Mouse (Mus musculus) testis, adult 2 months (tissue): ENCODE data around the gene Apoh. TPM values are rescaled to one million over a fixed set of nuclear protein-coding genes. Genes with fewer than 3 reads are reported as not detected.

Experiments used
- H3K27ac ChIP-seq: fragments of 200-500 bp; 2 replicates; pipeline ENCODE4 v1.5.1; 2012; ENCODE audit warnings: low read depth, low read length; ENCODE audit not compliant: control insufficient read depth, insufficient read depth
- H3K27me3 ChIP-seq: fragments of 200-500 bp; 2 replicates; pipeline ENCODE4 v1.6.1; 2012; ENCODE audit warnings: mild to moderate bottlenecking, low read length, moderate library complexity; ENCODE audit not compliant: control insufficient read depth, insufficient read depth
- H3K36me3 ChIP-seq: fragments of 200-500 bp; 2 replicates; pipeline ENCODE4 v1.6.1; 2012; ENCODE audit warnings: mild to moderate bottlenecking, low read length; ENCODE audit not compliant: control insufficient read depth, insufficient read depth
- H3K4me1 ChIP-seq: fragments of 200-500 bp; 2 replicates; pipeline ENCODE4 v1.6.1; 2012; ENCODE audit warnings: low read length; ENCODE audit not compliant: control insufficient read depth, insufficient read depth
- H3K4me3 ChIP-seq: fragments of 200-500 bp; 2 replicates; pipeline ENCODE4 v1.5.1; 2012; ENCODE audit warnings: low read depth, mild to moderate bottlenecking, low read length, moderate library complexity, mixed read lengths; ENCODE audit not compliant: control insufficient read depth
- CTCF ChIP-seq: fragments of 200-500 bp; IDR thresholded peaks from 2 replicates; pipeline ENCODE4 v1.5.1; 2012; ENCODE audit warnings: low read depth, mild to moderate bottlenecking, inconsistent platforms, low read length, moderate library complexity; ENCODE audit not compliant: control insufficient read depth, insufficient read depth, insufficient replicate concordance
- POLR2A ChIP-seq: fragments of 200-500 bp; IDR thresholded peaks from 2 replicates; pipeline ENCODE4 v1.6.1; 2012; ENCODE audit warnings: low read depth, mild to moderate bottlenecking, inconsistent platforms, low read length, moderate library complexity; ENCODE audit not compliant: control insufficient read depth
- polyA plus RNA-seq: library from polyadenylated mRNA; depleted of rRNA; stranded (reverse); fragments of >200 nt; gene quantifications from 2 replicates; pipeline ENCODE4 v1.2.3, GENCODE M21; 2012

Gene Apoh
- polyA plus RNA-seq, 1 experiment = 121 TPM

- Histone ChIP-seq H3K4me3 (no peak overlapping the region), H3K27me3 (no peaks in the 10 kb centered on the region)
- no peak for TF ChIP-seq CTCF
- TF ChIP-seq POLR2A = no peak
Measured at GRCm38 (mm10) chr11:108344759-108345158, 1.6 kb downstream of the Apoh start.

DNA sequence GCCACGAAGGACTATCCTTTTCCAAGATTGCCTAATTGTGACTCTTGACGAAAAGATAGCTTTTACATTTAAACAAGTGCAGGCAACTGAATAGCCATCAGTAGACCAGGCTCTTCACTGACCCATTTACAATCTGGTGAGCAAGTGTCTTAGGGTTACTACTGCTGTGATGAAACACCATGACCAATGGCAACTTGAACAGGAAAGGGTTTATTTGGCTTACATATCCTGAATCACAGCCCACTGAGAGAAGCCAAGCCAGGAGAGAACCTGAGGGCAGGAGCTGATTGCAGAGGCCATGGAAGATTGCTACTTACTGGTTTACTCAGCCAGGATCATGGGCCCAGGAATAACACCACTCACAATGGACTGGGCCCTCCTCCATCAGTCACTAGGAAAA lies 2.2 kb downstream of the Apoh start:
- Histone ChIP-seq H3K36me3 (no peaks in the 10 kb centered on the region), H3K4me3 (no peak overlapping the region), H3K27me3 (no peaks in the 10 kb centered on the region), H3K4me1 (peaks cover 14% of the 10 kb centered on the region), H3K27ac (no peak overlapping the region)
- TF ChIP-seq CTCF = no peak
- TF ChIP-seq POLR2A = no peak

More at GRCm38 (mm10) chr11:108344759-108345158, 1.6 kb downstream of the Apoh start:
- no peak overlapping the region for H3K27ac ChIP-seq
- H3K36me3 ChIP-seq = no peaks in the 10 kb centered on the region
- H3K4me1 ChIP-seq = peaks cover 14% of the 10 kb centered on the region

DNA sequence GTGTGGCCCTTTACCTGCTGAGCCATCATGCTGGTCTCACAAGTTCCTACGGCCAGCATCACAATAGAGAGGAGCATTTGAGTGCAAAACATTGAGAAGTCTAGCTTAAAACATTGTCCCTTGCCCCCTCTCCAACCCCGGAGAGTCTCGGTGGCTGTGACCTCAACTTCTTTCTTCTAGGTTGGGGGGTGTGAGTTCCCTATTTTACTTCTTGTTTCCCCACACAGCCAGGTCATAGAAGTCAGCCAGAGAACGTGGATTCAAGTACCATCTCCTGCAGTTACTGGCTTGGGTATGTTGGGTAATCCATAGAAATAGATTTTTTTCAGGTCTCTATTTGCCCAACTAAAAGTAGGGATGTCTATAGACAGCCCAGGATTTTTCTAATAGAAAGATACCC lies 7.6 kb downstream of the Apoh start:
- Histone ChIP-seq H3K4me1 (no peaks in the 10 kb centered on the region), H3K36me3 (no peaks in the 10 kb centered on the region), H3K27ac (no peak overlapping the region), H3K4me3 (no peak overlapping the region), H3K27me3 (no peaks in the 10 kb centered on the region)
- no peak for TF ChIP-seq POLR2A
- no peak for TF ChIP-seq CTCF

GRCm38 (mm10) chr11:108352842-108353388 lies 9.8 kb downstream of the Apoh start:
- H3K27ac ChIP-seq = no peak overlapping the region
- H3K36me3 ChIP-seq = no peaks in the 10 kb centered on the region
- H3K27me3 ChIP-seq = no peaks in the 10 kb centered on the region
- no peaks in the 10 kb centered on the region for H3K4me1 ChIP-seq
- H3K4me3 ChIP-seq = no peak overlapping the region
- TF ChIP-seq POLR2A = no peak

GRCm38 (mm10) chr11:108356020-108356419 lies 12.9 kb downstream of the Apoh start:
- Histone ChIP-seq H3K27me3 (no peaks in the 10 kb centered on the region), H3K4me1 (no peaks in the 10 kb centered on the region), H3K27ac (no peak overlapping the region), H3K36me3 (no peaks in the 10 kb centered on the region), H3K4me3 (no peak overlapping the region)
- TF ChIP-seq POLR2A (no peak), CTCF (no peak)

DNA sequence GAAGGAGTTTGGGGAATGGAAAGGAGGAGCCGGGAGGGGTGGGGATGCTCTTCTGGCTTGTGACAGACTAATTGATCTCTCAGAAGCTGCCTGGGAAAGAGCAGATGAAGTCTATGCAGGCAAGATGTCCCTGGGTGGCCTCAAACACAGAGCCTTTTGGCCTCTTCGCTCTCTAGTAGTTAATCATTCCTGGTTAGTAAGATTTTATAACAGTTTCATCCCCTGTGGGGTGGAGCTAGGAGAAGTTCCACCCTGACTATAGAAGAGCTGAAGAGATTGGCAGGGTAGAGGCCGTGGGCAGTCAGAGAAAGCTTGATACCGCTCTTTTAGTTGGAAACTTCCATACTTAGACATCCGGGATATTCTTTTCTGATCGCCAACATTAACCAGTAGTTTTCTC lies 15.8 kb downstream of the Apoh start:
- H3K27me3 ChIP-seq = no peaks in the 10 kb centered on the region
- no peak overlapping the region for H3K4me3 ChIP-seq
- H3K36me3 ChIP-seq = no peaks in the 10 kb centered on the region
- no peaks in the 10 kb centered on the region for H3K4me1 ChIP-seq
- TF ChIP-seq POLR2A = no peak
- TF ChIP-seq CTCF = no peak
- H3K27ac ChIP-seq = no peak overlapping the region

GRCm38 (mm10) chr11:108360983-108361382 lies 17.8 kb downstream of the Apoh start:
- Histone ChIP-seq H3K36me3 (no peaks in the 10 kb centered on the region), H3K4me3 (no peak overlapping the region), H3K27ac (no peak overlapping the region), H3K4me1 (no peaks in the 10 kb centered on the region), H3K27me3 (no peaks in the 10 kb centered on the region)
- no peak for TF ChIP-seq CTCF
- no peak for TF ChIP-seq POLR2A

GRCm38 (mm10) chr11:108362965-108363364 lies 19.8 kb downstream of the Apoh start:
- no peak overlapping the region for H3K27ac ChIP-seq
- no peak overlapping the region for H3K4me3 ChIP-seq
- TF ChIP-seq POLR2A = no peak
- TF ChIP-seq CTCF = no peak
- no peaks in the 10 kb centered on the region for H3K36me3 ChIP-seq
- H3K4me1 ChIP-seq = no peaks in the 10 kb centered on the region
- no peaks in the 10 kb centered on the region for H3K27me3 ChIP-seq
